Mouse (Mus musculus) ovary, adult 18-20 months (tissue): Measurements from ENCODE around the gene Fubp1.
"Not testable (repeated sequence)": the region's sequence is repeated elsewhere in the genome, so short reads cannot be mapped to it uniquely, and the experiment has no call there.

Source experiments
- DNase-seq: peaks from one replicate; pipeline ENCODE4 v3.0.0; 2022; ENCODE audit warnings: low spot score, mixed read lengths

Gene Fubp1

GRCm38 (mm10) chr3:152193177-152193576 lies 17.0 kb upstream of the Fubp1 start:
- DNase-seq, result no peak

DNA sequence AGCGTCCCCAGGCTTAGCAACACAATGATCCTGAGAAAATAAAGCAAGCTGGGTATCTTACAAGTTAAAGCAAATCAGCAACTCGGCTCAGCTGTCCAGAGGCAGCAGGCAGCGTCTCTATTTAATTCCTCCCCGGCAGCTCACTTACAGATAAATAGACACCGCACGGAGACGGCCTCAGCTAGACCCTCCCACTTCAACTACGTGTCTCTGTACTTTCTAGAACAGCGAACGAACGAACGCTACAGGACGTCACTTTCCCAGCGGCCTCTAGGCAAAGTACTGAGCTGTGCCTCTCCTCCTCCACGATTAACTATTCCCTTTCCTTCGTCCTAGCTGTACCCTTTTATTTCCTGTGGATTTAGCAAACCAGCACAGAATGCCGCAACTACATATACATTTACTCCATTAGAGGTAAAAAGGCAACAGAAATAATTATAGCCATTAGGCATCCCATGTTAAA lies 16.6 kb upstream of the Fubp1 start:
- peak; percentile 87 for DNase-seq

GRCm38 (mm10) chr3:152197246-152197645 lies 13.0 kb upstream of the Fubp1 start:
- DNase-seq, result not testable (repeated sequence)

DNA sequence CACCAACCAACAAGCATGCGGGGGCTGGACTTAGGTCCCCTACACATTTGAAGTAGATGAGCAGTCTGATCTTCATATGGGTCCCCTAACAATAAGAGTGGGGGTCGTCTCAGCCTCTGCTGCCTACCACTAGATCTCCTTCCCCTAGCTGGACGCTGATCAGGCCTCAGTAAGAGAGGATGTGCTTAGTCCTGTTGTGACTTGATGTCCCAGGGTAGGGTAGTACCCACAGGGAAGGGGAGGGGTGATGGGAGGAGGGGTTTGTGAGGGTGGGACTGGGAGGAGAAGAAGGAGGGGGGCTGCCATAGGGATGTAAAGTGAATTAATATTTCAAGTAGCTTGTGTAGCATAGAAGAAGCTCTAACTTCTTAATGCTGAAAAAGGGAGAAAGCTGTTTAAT lies 11.1 kb upstream of the Fubp1 start:
- DNase-seq, result no peak

DNA sequence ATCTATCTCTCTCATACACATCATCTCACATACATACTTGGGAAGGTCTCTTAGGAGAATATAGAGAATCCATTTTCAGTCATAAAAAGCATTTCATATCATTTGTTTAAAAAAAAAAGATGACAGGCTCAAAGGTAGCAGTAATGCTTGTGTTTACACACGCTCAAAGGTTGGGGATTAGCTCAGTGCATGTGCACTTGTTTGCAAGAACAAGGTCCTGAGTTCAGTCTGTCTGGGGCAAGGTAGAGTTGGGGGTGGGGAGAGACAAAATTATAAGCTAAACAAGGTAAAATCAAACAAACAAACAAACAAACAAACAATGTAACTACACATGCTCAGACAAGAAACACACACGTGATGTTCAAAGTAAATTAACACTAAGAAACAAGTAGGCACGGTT lies 9.0 kb upstream of the Fubp1 start:
- DNase-seq, result no peak

- no peak for DNase-seq
These were observed 8.6 kb upstream of the Fubp1 start for GRCm38 (mm10) chr3:152201651-152202050.

DNA sequence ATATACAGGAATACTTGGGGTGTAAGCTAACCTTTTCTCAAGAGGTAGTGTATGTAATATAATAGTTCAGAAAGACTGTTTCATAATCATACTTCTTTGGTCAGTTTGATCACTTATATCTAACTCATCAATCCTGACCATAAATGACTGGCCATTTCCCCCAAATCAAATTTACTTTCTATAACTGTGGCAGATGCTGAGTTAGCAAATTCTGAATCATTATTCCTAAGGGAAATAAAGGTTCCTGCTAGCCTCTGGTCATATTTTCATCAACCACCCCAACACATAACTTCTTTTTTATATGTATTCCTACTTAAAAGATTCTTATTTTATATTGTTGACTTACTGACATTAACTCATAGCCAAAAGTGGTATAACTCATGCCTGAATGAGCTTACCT lies 7.3 kb upstream of the Fubp1 start:
- no peak for DNase-seq

DNA sequence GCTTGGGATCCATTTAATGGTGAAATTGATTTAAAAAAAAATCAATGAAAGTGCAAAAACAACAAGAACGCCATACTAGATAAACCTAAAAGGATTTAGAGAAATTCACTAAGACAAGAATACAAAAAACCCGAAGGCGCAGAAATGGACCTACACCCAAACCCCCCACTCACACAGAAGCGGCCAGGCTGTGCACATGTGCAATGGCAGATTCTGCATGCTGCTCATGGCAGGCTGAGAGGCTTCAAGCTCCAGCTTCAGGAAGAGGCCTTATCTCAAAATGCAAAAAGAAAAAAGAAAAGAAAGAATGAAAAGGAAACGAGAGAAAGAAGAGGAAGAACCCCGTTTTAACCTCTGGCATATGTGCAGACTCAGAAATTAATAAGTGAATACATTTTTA lies 6.8 kb upstream of the Fubp1 start:
- no peak for DNase-seq

- no peak for DNase-seq
These were observed 6.2 kb upstream of the Fubp1 start for GRCm38 (mm10) chr3:152203996-152204395.

DNA sequence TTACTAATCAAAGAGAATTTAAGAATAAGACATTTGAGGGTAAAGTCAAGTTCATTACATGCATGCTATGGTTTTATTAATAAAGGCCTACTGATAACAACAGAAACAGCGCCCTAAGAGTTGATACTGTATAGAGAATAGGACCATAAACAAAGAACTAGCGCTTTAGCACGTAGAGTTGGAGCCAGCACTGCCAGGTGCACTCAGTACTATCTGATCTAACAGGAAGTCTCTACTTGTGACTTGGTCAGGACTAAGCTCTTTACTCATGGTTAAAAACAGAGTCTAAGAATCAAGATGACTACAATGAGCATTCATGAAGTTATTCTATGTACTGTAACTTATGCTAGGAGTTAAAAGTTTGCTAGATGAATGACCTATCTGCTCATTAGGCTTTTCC lies 5.6 kb upstream of the Fubp1 start:
- no peak for DNase-seq

DNA sequence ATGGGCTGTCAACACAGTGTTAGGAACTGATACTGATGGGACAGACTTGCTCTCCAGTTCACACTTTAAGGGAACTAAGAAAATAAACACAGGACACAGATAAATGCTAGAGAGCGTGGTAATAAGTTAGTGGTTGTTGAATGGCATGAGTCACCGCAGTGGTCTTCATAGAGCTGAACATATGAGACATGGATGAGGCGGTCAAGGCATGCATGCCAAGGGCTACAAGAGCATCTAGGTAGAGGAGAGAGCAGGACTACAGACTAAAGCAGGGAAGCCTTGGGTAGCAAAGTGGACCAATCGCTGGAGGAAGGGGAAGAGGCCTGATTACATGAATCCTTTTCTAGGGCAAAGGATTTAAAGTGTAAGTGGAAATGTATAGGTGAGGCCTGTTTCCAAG lies 3.1 kb upstream of the Fubp1 start:
- no peak for DNase-seq

DNA sequence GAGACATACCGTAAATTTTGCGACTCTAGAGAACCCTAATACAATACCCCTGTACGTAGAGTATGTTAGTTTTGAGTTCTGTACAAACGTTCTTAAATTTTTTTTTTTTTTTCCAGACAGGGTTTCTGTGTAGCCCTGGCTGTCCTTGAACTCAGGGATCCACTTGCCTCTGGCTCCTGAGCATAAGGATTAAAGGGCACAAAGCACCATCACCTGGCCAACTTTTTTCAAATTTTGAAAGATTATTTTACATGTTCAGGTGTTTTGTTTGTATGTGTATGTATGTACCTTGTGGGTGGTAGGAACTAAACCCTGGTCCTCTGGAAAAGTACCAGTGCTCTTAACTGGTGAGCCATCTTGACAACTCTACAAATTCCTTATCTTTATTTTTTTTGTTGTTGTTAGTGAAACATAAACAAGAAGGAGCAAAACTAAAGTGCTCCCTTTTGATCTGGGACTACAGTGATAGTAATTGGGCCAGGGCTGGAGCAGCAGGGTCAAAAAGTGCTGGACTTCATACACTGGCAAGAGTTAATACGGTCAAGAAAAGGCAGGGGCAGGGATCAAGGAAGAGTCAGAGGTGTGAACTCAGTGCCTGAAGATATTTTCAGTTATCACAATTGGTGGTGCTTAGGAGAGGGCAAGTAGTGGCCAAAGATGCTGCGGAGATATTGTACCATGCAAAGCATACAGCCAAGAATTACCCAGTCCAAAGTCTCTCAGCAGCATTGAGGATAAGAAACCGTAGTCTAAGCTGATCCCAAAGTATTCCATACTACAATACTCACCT lies 1.9 kb upstream of the Fubp1 start:
- DNase-seq, result no peak

- DNase-seq, result no peak
These were observed 850 bp upstream of the Fubp1 start for GRCm38 (mm10) chr3:152209177-152209966.

GRCm38 (mm10) chr3:152210728-152211391 lies 638 bp downstream of the Fubp1 start:
- peak; percentile 45 for DNase-seq

GRCm38 (mm10) chr3:152211731-152212279 lies 1.6 kb downstream of the Fubp1 start:
- no peak for DNase-seq

- DNase-seq, result no peak
These were observed 3.2 kb downstream of the Fubp1 start for GRCm38 (mm10) chr3:152213416-152213815.

DNA sequence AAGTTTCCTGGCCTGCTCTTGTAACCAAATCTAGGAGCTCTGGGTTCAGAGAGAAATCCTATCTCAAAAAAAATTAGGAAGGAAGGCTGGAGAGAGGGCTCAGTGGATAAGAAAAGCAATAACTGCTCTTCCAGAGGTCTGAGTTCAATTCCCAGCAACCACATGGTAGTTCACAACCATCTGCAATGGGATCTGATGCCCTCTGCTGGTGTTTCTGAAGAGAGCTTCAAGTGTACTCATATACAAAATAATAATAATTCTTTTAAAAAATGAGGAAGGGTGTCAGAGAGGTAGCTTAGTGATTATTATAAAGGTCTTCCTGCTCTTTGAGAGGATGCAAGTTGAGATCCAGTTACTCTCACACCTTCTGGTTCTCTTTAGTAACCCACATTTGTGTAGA lies 14.7 kb downstream of the Fubp1 start:
- no peak for DNase-seq

GRCm38 (mm10) chr3:152225906-152226305 lies 15.7 kb downstream of the Fubp1 start:
- no peak for DNase-seq

DNA sequence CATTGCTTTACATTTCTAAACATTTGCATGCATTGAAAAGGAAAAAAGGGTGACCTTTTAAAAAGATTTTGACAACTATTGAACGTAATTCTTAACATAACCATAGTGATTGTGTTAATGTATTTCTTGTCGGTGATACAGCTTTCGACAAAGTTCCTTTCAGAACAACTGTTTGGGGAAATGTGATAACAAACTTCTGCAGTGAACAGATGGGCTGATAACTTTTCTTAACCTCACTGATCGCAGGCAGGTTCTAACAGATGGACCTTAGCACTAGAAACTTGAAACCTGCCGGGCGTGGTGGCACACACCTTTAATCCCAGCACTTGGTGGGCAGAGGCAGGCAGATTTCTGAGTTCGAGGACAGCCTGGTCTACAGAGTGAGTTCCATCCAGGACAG lies 18.6 kb downstream of the Fubp1 start:
- no peak for DNase-seq

GRCm38 (mm10) chr3:152229271-152229670 lies 19.0 kb downstream of the Fubp1 start:
- no peak for DNase-seq

GRCm38 (mm10) chr3:152231333-152232100 lies 21.3 kb downstream of the Fubp1 start:
- no peak for DNase-seq

DNA sequence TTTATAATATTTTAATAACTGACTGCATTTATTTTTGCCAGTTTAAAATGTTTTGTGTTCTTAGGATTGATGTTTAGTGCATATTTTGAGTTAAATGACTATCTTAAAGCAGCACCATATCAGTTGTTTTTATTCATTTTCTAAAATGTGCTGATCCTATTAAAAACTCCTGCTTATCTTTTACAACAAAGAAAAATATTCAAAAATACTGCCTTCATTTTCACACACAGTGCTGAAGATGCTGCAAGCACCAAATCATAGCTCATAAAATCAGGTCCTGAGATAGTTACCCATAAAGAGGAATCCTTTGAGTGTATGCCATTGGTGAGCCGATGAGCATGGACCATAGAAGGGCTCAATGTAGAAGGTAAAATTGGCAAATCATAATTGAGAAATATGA lies 25.0 kb downstream of the Fubp1 start:
- no peak for DNase-seq
